Mouse (Mus musculus): ENCODE results near the gene A930018P22Rik.

Gene A930018P22Rik

DNA sequence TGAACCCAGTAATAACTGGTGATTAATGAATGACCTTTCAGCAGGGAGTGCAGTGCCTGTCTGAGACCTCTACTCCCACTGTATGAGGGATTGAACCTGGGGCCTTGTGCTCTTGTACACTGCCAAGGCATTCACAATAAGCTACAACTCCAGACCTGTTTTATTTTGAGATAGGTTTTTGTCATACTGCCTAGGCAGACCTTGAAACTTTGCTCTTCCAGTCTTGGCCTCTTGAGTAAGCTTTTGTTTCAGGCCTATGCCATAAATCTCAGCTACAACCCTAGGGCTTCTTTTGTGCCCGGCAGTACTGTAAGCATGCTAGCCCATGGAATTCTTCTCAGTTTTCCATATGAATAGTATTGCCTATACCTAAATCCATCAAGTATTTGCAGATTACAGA, 3.5 kb upstream of the A930018P22Rik start:
- DNase-seq: no peak

GRCm38 (mm10) chr2:104120312-104120711, 2.3 kb upstream of the A930018P22Rik start:
- DNase-seq: no peak

- DNase-seq: peak in 1 of 2 experiments; percentile 48
These were observed 676 bp upstream of the A930018P22Rik start for GRCm38 (mm10) chr2:104121681-104122504.

- DNase-seq: peak in 1 of 2 experiments; percentile 49
These were observed 971 bp downstream of the A930018P22Rik start for GRCm38 (mm10) chr2:104123540-104123939.

GRCm38 (mm10) chr2:104124071-104124470, 1.5 kb downstream of the A930018P22Rik start:
- DNase-seq: no peak

GRCm38 (mm10) chr2:104128803-104129531, 6.4 kb downstream of the A930018P22Rik start:
- peak in 1 of 2 experiments; percentile 56 for DNase-seq

GRCm38 (mm10) chr2:104130165-104130564, 7.6 kb downstream of the A930018P22Rik start:
- no peak for DNase-seq

DNA sequence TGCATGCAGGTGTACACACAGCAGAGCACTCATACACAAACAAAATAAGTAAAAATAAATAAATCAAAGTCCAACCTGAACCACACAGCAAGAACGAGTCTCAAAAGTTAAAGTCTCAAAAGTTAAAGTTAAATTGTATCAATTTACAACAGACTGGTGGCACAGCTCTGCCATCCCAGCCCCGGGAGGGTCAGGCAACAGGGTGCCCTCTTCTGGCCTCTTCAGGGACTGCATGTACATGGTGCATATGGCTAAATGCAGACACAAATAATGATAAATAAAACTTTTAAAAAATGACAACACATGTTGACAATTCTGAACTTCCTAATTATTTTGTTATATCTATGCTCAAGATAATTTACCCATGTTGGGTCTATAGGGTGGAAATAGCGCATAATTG, 8.4 kb downstream of the A930018P22Rik start:
- DNase-seq: peak in 1 of 2 experiments; percentile 63

GRCm38 (mm10) chr2:104132266-104132859, 9.8 kb downstream of the A930018P22Rik start:
- no peak for DNase-seq

- DNase-seq: no peak
These were observed 10.7 kb downstream of the A930018P22Rik start for GRCm38 (mm10) chr2:104133042-104133810.

GRCm38 (mm10) chr2:104134150-104135056, 11.8 kb downstream of the A930018P22Rik start:
- DNase-seq: peak; percentile 67 to 76

- no peak for DNase-seq
These were observed 13.4 kb downstream of the A930018P22Rik start for GRCm38 (mm10) chr2:104135920-104136319.

GRCm38 (mm10) chr2:104142140-104142539, 19.6 kb downstream of the A930018P22Rik start:
- no peak for DNase-seq

GRCm38 (mm10) chr2:104144004-104144403, 21.4 kb downstream of the A930018P22Rik start:
- DNase-seq: no peak

DNA sequence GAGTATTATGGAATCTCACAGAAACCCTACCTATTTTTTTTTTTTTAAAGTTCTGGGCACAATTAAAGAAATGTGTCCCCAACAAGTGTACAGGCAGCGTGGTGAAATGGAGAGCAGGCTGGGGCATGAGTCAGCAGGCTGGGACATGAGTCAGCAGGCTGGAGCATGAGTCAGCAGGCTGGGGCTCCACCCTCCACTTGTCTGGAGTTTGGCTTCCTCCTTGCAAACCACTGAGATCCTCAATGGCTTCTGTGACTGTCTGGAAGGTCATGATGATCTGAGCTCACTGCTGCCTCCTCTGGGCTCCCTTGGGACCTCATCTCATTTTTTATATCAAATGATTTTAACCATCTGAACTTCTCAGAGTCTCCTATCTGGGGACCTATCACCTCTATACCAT, 23.4 kb downstream of the A930018P22Rik start:
- DNase-seq: no peak

- DNase-seq: no peak
These were observed 25.5 kb downstream of the A930018P22Rik start for GRCm38 (mm10) chr2:104147910-104148561.

- DNase-seq: no peak
These were observed 28.2 kb downstream of the A930018P22Rik start for GRCm38 (mm10) chr2:104150608-104151397.

DNA sequence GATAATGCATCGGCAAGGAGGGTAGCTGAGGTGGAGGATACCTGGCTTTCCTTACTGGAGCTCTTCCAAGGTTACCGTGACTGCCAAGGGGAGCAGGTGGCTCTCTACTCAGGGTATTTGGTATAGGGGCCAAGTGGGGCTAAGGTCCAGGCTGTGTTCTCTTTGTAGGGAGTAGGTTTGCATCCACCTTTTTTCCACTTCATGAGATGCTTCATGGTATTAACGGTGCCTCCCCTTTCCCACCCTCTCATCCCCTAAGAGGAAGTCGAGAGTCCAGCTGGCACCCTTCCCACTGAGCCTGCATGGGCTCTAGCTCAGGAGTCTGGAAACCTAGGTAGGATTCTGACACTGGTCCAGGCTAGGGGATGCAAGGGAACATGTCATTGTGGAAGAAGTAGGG, 30.8 kb downstream of the A930018P22Rik start:
- DNase-seq: peak in 1 of 2 experiments; percentile 20

DNA sequence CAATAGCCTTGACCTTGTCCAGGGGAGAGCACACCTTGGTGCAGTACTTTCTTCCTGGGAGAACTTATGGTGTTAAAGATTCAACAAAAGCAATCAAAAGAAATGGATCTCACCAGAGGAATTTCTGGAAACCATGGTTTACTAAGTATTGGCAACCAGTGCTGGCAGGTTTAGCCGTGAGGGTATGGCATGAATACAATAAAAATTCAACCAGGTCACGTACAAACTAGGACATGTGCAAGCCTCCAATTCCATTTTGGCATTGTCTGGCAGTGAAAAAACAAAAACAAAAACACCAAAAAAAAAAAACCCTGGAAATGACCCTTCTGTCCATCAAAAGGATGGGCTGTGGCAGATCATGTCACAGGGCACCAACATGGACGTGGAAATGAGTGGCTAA, 31.3 kb downstream of the A930018P22Rik start:
- no peak for DNase-seq

DNA sequence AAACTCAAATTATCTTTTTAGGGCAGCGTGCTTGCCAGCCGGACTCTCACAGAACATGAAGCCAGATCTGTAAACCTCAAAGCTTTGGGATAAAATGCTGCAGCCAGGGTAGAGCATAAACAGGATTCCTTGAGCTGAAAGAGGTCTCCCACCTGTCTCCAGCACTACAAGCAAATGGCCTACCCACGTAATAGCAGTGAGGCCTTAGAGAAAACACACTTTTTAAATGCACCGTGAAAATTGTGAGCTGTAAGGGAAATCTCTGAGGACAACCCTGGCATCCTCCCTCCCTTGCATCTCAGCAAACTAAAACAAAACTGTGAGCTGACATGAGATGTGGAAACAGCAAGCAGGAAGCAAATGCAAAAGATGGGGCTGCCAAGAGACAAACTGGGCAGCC, 35.3 kb downstream of the A930018P22Rik start:
- no peak for DNase-seq
